Mouse (Mus musculus) embryonic facial prominence, embryonic 12.5 days (tissue): ENCODE results near the gene Recql5. TPM values are rescaled to one million over a fixed set of nuclear protein-coding genes. Genes with fewer than 3 reads are reported as not detected.

Experiments used
- ATAC-seq: fragments of 200-750 bp; cut with Nextera tagmentation; 2 replicates; pipeline ENCODE4 v1.8.0; 2017; ENCODE audit not compliant: insufficient number of reproducible peaks, insufficient read depth, low FRiP score, low TSS enrichment
- H3K27ac ChIP-seq: fragments of 300-500 bp; sonication (generic); 2 replicates; pipeline ENCODE4 v1.5.1; 2016; ENCODE audit warnings: mild to moderate bottlenecking
- H3K27me3 ChIP-seq: fragments of 300-500 bp; sonication (generic); 2 replicates; pipeline ENCODE4 v1.6.1; 2016; ENCODE audit warnings: mild to moderate bottlenecking, moderate library complexity
- H3K36me3 ChIP-seq: fragments of 300-500 bp; sonication (generic); 2 replicates; pipeline ENCODE4 v1.6.1; 2016; ENCODE audit warnings: mild to moderate bottlenecking
- H3K4me1 ChIP-seq: fragments of 300-500 bp; sonication (generic); 2 replicates; pipeline ENCODE4 v1.6.1; 2016
- H3K4me2 ChIP-seq: fragments of 300-500 bp; sonication (generic); replicated peaks from 2 replicates; pipeline ENCODE4 v1.6.1; 2016; ENCODE audit warnings: mild to moderate bottlenecking, moderate library complexity
- H3K4me3 ChIP-seq: fragments of 300-500 bp; sonication (generic); 2 replicates; pipeline ENCODE4 v1.5.1; 2016; ENCODE audit warnings: mild to moderate bottlenecking
- H3K9ac ChIP-seq: fragments of 300-500 bp; sonication (generic); 2 replicates; pipeline ENCODE4 v1.6.1; 2016; ENCODE audit warnings: mild to moderate bottlenecking, moderate library complexity
- H3K9me3 ChIP-seq: fragments of 300-500 bp; sonication (generic); 2 replicates; pipeline ENCODE4 v1.6.1; 2016; ENCODE audit warnings: mild to moderate bottlenecking, moderate library complexity
- WGBS: fragments of 180-500 bp; shearing (Covaris S2); methylation state at CpG from one replicate; pipeline ENCODE4 v1.1.7; 2016; 5-methylcytosine and 5-hydroxymethylcytosine counted together
- polyA plus RNA-seq: library from polyadenylated mRNA; unstranded; fragments of >200 nt; fragmentation: Nextera tagmentation; extraction: Ambion mirVana; gene quantifications from 2 replicates; pipeline ENCODE4 v1.2.1, GENCODE M21; 2016

Recql5 gene
- 26.3 and 28.7 TPM in 2 replicates for polyA plus RNA-seq

DNA sequence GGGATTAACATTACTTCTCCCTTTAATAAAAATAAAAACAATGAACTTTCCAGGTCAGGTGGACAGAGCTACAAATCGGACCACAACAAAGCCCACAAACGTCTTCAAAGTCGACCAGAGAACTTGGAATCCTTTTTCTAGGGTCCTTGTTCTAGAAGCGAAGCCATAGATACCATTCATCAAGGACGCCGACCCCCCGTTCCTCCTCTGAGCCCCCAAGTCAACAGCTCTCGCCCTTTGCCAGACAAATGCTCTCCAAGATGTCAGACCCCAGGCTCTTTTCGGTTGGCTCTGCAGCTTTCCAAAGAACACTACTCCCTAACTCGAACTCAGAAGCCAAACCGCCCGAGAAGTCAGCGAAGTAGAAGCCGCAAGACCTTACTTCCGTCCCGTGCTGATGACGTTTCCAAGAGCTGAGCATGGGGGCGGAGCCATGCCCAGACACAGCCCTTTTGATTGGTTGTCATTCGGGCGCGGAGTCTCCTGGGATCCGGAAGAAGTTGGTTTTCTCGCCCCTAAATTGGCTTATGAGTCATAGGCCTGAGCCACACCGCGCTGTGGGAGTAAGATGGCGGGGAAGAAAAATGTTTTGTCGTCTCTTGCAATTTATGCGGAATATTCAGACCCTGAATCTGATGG, at the start of gene Recql5, which contains the start of gene Sap30bp:
Gene Recql5, minus strand, starts transcription at position 370 of the 639 bp plus-strand sequence.
Gene Sap30bp, plus strand, starts transcription at position 175 of the 639 bp plus-strand sequence.
- H3K4me2 ChIP-seq = peak within 1 kb of the TSS; percentile 86
- H3K27ac ChIP-seq = no peak within 1 kb of the TSS
- peaks cover 18% of the 10 kb centered on the region for H3K36me3 ChIP-seq
- no peaks in the 10 kb centered on the region for H3K9me3 ChIP-seq
- peaks cover 20% of the 10 kb centered on the region for H3K4me1 ChIP-seq
- peak; percentile 97 for ATAC-seq
- H3K4me3 ChIP-seq = peak within 1 kb of the TSS; percentile 94
- peak within 1 kb of the TSS; percentile 89 for H3K9ac ChIP-seq
- WGBS = 1% methylated on average over 28 of the region's 28 CpGs
- no peaks in the 10 kb centered on the region for H3K27me3 ChIP-seq

DNA sequence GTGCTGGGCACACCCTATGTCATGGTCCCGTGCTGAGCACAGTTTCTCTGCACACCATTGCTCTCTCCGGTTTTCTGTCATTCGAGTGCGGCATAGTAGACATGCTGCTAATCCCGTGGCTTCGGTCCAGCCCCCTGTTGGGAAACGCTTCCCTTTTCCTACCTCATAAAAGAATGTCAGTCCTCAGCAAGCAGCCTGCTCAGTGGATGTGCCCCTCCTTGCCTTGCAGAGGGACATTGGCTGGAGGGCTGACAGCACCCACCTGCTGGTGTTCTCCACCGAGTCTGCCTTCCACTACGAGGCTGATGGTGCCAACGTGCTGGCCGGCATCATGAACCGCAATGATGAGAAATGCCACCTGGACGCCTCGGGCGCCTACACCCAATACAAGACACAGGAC, 49.2 kb upstream of the Recql5 start:
- Histone ChIP-seq H3K9ac (no peak overlapping the region), H3K4me2 (no peak overlapping the region), H3K9me3 (no peaks in the 10 kb centered on the region), H3K27me3 (peaks cover 10% of the 10 kb centered on the region; the same call in 1 of the 2 replicates), H3K4me1 (no peaks in the 10 kb centered on the region), H3K36me3 (no peaks in the 10 kb centered on the region), H3K4me3 (no peak overlapping the region), H3K27ac (no peak overlapping the region)
- ATAC-seq = no peak
- 88% methylated on average over 15 of the region's 15 CpGs for WGBS

DNA sequence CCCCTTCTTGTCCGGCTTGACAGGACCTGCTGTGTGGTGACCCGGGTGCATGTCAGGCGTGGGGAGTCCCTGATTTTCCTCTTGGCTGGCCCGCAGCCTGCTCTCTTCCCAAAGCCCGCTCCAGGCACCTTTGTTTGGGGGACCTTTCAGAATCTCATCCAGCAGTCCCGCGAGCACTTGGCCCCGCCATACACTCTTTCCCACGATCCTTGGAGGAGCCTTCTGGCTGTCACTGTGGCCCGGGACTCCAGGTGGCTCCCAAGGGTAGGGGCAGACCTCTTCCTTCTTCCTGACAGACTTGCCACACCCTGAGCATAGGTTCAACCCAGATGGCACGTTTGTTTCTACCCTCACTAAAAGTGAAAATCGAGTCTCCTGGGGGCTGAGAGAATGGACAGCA, 42.3 kb upstream of the Recql5 start:
- 31% methylated on average over 12 of the region's 12 CpGs for WGBS

DNA sequence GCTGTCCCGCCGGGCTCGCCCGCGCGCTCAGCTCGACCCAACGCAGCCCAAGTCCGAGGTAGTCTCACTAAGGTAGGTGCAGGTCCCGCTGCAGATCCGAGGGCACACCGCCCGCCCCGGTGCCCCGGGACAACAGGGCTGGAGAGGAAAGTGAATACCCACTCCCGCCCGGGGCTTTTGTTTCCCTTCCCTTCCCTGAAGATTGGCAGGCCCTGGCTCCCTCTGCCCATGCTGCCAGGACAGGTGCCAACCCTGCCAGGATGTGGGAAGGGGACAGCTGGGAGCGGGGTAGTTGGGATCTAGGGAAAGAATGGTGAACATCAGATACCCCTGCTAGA, 41.8 kb upstream of the Recql5 start:
- H3K4me1 ChIP-seq = peaks cover 7% of the 10 kb centered on the region; the same call in 1 of the 2 replicates
- peak overlapping the region; percentile 63 for H3K4me2 ChIP-seq
- H3K27me3 ChIP-seq = peaks cover 52% of the 10 kb centered on the region
- peak overlapping the region; percentile 42 for H3K9ac ChIP-seq
- no peak for ATAC-seq
- peak overlapping the region; percentile 40 for H3K4me3 ChIP-seq
- WGBS = 3% methylated on average over 18 of the region's 18 CpGs
- no peaks in the 10 kb centered on the region for H3K36me3 ChIP-seq
- no peak overlapping the region for H3K27ac ChIP-seq
- H3K9me3 ChIP-seq = no peaks in the 10 kb centered on the region

More for the DNA sequence above, 42.3 kb upstream of the Recql5 start:
- peaks cover 6% of the 10 kb centered on the region; the same call in 1 of the 2 replicates for H3K4me1 ChIP-seq
- H3K27ac ChIP-seq = no peak overlapping the region
- peak overlapping the region; percentile 63; the same call in 1 of the 2 replicates for H3K4me2 ChIP-seq
- peaks cover 52% of the 10 kb centered on the region for H3K27me3 ChIP-seq
- no peaks in the 10 kb centered on the region for H3K36me3 ChIP-seq
- no peaks in the 10 kb centered on the region for H3K9me3 ChIP-seq
- H3K9ac ChIP-seq = 0 out of 2 replicates have a peak overlapping the region, but pooled peaks have one; percentile 42
- peak overlapping the region; percentile 40 for H3K4me3 ChIP-seq
- ATAC-seq = no peak

DNA sequence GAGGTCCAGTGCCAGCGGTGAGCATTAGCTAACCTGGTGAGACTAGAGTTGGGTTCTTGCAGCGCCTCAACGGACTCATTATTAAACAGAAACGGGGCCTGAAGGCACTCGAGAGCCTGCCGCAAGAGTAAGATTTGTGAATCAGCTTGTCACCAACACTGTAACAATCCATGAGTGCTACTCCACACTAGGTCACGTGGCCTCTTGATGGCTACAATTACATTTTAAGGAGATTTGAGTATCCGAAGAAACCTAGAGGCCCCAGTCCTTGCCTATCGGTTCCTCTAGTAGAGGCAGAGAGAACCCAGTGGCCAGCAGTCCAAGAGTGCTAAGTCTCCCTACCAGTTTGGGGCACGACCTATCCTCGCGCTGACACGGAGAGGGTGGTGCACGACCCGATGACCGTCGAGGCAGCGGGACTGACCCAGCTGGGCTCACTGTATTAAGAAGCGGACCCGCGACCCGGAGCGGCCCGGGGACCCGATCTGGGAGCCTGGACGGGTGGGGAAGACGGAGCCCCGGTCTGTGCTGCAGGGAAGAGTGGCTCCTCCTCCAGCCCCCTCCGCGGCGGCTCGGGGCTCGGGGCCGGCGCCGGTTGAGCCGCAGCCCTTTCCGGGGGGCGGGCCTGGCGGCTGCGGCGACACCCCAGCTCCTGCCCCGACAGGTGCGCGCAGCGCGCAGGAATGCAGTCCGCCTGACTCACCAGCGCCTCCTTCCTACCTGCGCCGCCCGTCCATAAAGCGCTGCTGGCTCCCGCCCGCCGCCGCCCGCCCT, 41.2 kb upstream of the Recql5 start, which contains the start of gene Itgb4:
Gene Itgb4, plus strand, starts transcription at position 401 of the 774 bp plus-strand sequence.
- 8% methylated on average over 57 of the region's 58 CpGs for WGBS
- H3K4me1 ChIP-seq = peaks cover 12% of the 10 kb centered on the region; the same call in 1 of the 2 replicates
- H3K9ac ChIP-seq = peak within 1 kb of the TSS; percentile 42
- no peak for ATAC-seq
- no peaks in the 10 kb centered on the region for H3K36me3 ChIP-seq
- H3K27me3 ChIP-seq = peaks cover 52% of the 10 kb centered on the region
- no peaks in the 10 kb centered on the region for H3K9me3 ChIP-seq
- peak within 1 kb of the TSS; percentile 40 for H3K4me3 ChIP-seq
- H3K27ac ChIP-seq = no peak within 1 kb of the TSS
- peak within 1 kb of the TSS; percentile 63 for H3K4me2 ChIP-seq

DNA sequence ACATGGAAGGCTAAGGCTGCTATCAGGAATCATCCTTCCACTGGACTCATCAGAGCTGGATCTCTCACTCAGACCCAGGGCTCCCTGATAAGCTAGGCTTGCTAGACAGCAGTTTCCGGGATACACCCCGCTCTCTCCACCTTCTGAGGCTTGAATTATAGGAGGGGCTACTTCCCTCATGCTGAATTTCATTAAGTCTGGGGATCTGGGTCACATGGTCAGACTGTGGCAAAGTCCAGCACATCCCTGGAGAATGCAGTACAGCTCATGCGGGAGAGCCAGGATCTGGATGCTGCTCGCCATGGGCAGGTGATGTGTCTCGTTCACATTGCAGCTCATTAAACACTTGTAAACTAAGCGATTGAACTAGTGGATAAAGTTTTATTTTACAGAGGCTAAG, 37.7 kb upstream of the Recql5 start:
- no peak overlapping the region for H3K4me3 ChIP-seq
- peaks cover 12% of the 10 kb centered on the region for H3K36me3 ChIP-seq
- no peak for ATAC-seq

DNA sequence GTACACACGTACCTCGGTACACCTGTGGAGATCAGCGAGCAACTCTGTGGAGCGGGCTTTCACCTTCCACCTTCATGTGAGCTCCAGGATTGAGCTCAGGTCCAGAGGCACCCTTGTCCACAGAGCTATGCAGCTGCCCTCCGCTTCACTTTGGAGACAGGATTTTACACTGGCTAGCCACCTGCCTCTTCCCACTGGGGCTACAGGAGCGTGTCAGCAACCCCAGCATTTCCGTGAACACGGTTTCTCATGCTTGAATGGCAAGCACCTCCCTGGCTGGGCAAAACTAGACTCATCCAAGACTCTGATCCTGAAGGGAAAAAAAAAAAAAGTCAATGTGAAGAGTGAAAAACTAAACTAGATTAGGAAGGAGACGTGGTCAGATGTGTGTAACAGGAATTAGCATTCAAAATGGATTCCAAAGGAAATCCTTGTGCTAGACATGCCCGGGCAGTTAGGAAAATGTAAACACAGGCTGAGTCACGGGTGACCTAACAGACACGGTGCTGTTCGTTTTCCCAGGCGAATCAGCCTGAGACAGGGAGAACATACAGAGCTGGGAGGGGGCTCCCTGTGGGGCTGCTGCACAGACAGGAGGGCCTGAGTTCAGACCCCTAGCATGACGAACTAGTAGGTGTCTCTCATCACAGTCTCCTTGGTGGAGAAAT, 36.9 kb upstream of the Recql5 start:
- no peak for ATAC-seq
- Histone ChIP-seq H3K27ac (peak overlapping the region; percentile 56), H3K4me1 (peaks cover 12% of the 10 kb centered on the region; the same call in 1 of the 2 replicates), H3K9ac (no peak overlapping the region), H3K9me3 (no peaks in the 10 kb centered on the region; the same call in 1 of the 2 replicates), H3K36me3 (peaks cover 21% of the 10 kb centered on the region), H3K4me2 (no peak overlapping the region), H3K27me3 (peaks cover 20% of the 10 kb centered on the region), H3K4me3 (no peak overlapping the region)
- 55% methylated on average over 15 of the region's 15 CpGs for WGBS

More for the DNA sequence above, 37.7 kb upstream of the Recql5 start:
- 74% methylated on average over 6 of the region's 6 CpGs for WGBS
- Histone ChIP-seq H3K4me1 (peaks cover 12% of the 10 kb centered on the region; the same call in 1 of the 2 replicates), H3K4me2 (no peak overlapping the region), H3K27ac (no peak overlapping the region), H3K9ac (no peak overlapping the region), H3K27me3 (peaks cover 29% of the 10 kb centered on the region), H3K9me3 (no peaks in the 10 kb centered on the region; the same call in 1 of the 2 replicates)

DNA sequence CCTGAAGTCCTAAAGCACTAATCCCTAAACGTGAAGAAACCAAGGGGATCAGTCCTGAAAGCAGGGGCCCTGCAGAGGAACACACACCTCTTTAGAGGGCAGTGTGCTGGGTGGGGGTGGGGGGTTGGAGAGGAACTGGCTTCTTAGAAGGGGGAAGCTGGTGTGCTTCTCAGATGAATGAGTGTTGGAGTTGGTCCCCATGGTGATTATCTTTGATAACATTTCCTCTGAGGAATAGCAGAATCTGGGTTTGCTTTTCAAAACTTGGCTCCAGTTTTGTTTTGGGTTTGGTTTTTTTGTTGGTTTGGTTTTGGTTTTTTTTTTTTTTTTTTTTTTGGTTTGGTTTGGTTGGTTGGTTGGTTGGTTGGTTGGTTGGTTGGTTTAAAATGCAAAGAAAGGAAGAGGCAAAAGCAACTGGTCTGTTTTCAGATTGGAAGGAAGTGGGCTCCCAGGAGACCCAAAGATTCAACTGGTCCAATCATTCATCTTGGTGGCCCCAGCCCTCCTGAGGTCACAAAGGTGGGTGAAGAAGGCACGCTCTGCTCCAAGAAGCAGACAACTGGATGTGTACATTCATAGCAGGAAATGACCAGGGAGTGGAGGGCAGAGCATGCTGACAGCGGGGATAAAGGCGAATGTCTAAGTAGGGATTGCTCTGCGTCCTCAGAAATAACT, 35.6 kb upstream of the Recql5 start:
- H3K27ac ChIP-seq = no peak overlapping the region
- no peak for ATAC-seq

DNA sequence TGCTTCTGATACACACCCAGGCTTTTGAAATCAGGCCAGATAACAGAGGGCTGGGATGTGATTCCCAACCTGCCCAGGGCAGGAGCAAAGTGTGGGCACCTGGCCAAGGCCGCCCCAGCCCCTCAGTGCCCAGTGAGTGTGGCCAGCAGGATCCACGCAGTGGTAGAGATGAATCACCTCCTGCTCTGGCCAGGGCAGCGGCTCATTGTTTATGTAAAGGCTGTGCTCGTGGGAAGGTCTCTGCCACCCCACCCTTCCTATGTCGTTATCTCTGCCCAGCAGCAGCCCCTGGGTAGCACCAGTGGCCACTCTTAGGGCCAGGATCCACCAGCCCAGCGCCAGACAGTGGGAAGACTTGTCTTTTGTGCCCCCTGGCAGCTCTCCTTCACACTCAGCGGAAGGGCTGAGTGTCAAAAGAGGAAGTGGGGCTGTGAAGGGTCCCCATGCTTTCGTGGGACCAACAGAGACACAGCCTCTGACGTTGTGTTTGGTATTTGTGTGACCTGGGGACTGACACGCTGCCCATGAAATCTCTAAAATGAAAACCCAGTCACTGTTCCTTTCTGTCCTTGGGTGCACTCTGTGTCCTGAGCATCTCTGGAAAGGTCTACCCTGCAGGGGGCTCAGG, 31.8 kb upstream of the Recql5 start:
- no peak overlapping the region for H3K4me2 ChIP-seq
- no peaks in the 10 kb centered on the region; the same call in 1 of the 2 replicates for H3K9me3 ChIP-seq
- H3K4me3 ChIP-seq = no peak overlapping the region
- no peak overlapping the region for H3K9ac ChIP-seq
- 87% methylated on average over 10 of the region's 10 CpGs for WGBS
- ATAC-seq = no peak
- no peak overlapping the region for H3K27ac ChIP-seq
- H3K36me3 ChIP-seq = peaks cover 71% of the 10 kb centered on the region
- no peaks in the 10 kb centered on the region for H3K27me3 ChIP-seq
- peaks cover 6% of the 10 kb centered on the region; the same call in 1 of the 2 replicates for H3K4me1 ChIP-seq

More for the DNA sequence above, 35.6 kb upstream of the Recql5 start:
- WGBS = 56% methylated on average over 5 of the region's 5 CpGs
- Histone ChIP-seq H3K36me3 (peaks cover 34% of the 10 kb centered on the region), H3K9ac (no peak overlapping the region), H3K4me1 (peaks cover 6% of the 10 kb centered on the region; the same call in 1 of the 2 replicates), H3K9me3 (no peaks in the 10 kb centered on the region; the same call in 1 of the 2 replicates), H3K4me2 (no peak overlapping the region), H3K27me3 (peaks cover 7% of the 10 kb centered on the region), H3K4me3 (no peak overlapping the region)

DNA sequence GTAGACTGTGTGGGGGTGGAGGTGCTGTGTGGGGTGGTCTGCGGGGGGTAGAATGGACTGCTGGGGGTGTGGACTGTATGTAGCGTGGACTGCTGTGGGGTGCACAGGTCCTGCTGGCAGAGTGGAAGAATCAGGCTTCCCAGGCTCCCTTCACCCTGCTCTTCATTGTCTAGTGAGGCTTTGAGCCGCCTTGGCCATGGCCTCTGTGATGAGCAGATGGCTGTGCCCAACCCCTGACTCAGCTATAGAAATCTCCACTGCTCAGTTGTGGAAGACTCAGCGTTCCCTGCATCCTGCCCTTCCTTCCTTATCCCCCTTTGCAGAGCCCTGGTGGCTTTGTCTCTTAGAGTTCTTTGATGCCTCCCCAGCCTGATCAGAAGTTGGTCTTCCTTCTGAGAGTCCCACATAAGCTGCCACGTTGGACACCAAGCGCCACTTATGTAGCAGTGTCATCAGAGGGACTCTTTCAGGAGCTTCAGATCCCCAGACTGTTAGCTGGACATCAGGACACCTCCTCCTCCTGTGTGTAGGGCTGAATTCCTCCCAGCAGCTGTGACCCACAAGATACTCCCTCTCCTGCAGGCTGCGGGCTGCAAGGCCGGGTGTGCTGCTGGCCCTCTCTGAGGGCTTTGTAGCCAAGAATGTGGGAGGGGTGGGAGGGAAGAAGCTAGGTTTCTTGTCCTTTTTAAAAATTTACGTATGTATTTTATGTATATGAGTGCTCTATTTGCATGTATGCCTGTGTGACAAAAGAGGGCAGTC, 29.6 kb upstream of the Recql5 start:
- Histone ChIP-seq H3K9me3 (no peaks in the 10 kb centered on the region; the same call in 1 of the 2 replicates), H3K4me3 (no peak overlapping the region), H3K4me2 (no peak overlapping the region), H3K36me3 (peaks cover 88% of the 10 kb centered on the region), H3K27ac (no peak overlapping the region), H3K9ac (no peak overlapping the region), H3K4me1 (no peaks in the 10 kb centered on the region), H3K27me3 (no peaks in the 10 kb centered on the region)
- ATAC-seq = no peak
- WGBS = 92% methylated on average over 9 of the region's 9 CpGs
